Mouse (Mus musculus) CH12.LX (cell line): Measurements from ENCODE around the gene Grk4. TPM values are rescaled to one million over a fixed set of nuclear protein-coding genes. Genes with fewer than 3 reads are reported as not detected.

Source experiments
- DNase-seq: peaks from one replicate; pipeline ENCODE4 v3.0.0-alpha.2; 2013; ENCODE audit errors: extremely low read depth
- H3K27ac ChIP-seq: 2 replicates; pipeline ENCODE4 v1.5.1; 2012; ENCODE audit warnings: low read depth, mild to moderate bottlenecking, control low read depth, moderate library complexity; ENCODE audit not compliant: insufficient read depth
- H3K27me3 ChIP-seq: replicated peaks from 2 replicates; pipeline ENCODE3; 2012; ENCODE audit warnings: inconsistent platforms
- H3K36me3 ChIP-seq, 2 experiments: replicated peaks in 1 of 2; 2 replicates each; pipeline versions ENCODE3 to v1.6.1; 2012; ENCODE audit warnings: inconsistent platforms in 1 of 2, low read length in 1 of 2, mild to moderate bottlenecking in 1 of 2, mixed read lengths in 1 of 2, moderate library complexity in 1 of 2; ENCODE audit not compliant: control insufficient read depth in 1 of 2, insufficient read depth in 1 of 2
- H3K4me1 ChIP-seq, 2 experiments: 2 replicates each; pipeline ENCODE4 v1.6.1; 2012; ENCODE audit warnings: inconsistent platforms in 1 of 2, moderate library complexity in 1 of 2; ENCODE audit not compliant: insufficient read depth in 2 of 2, control insufficient read depth in 1 of 2
- H3K4me2 ChIP-seq: 2 replicates; pipeline ENCODE4 v1.6.1; 2012; ENCODE audit warnings: low read depth, mild to moderate bottlenecking, control low read depth; ENCODE audit not compliant: poor library complexity, insufficient read depth, severe bottlenecking
- H3K4me3 ChIP-seq, 3 experiments: fragments of 150-350 bp in 1 of 3; sonication (generic) in 1 of 3; replicated peaks in 1 of 3; 2 replicates each; pipeline versions ENCODE3 to v1.5.1; 2011 to 2012; ENCODE audit warnings: low read depth in 2 of 3, low read length in 2 of 3, mild to moderate bottlenecking in 2 of 3, moderate library complexity in 2 of 3, control low read depth in 1 of 3, improper control_type of control experiment in 1 of 3, inconsistent platforms in 1 of 3, mixed read lengths in 1 of 3; ENCODE audit not compliant: poor library complexity in 1 of 3
- H3K79me2 ChIP-seq: replicated peaks from 2 replicates; pipeline ENCODE4 v1.6.1; 2012; ENCODE audit warnings: mild to moderate bottlenecking, moderate library complexity; ENCODE audit not compliant: control insufficient read depth, poor library complexity, insufficient read depth, severe bottlenecking; ENCODE audit errors: extremely low read depth
- H3K9ac ChIP-seq: 2 replicates; pipeline ENCODE4 v1.6.1; 2012; ENCODE audit warnings: low read depth, mild to moderate bottlenecking, control low read depth, moderate library complexity; ENCODE audit not compliant: insufficient read depth
- H3K9me3 ChIP-seq: replicated peaks from 2 replicates; pipeline ENCODE3; 2012; ENCODE audit warnings: low read length, inconsistent platforms, mixed read lengths
- BHLHE40 ChIP-seq: IDR thresholded peaks from 2 replicates; pipeline ENCODE4 v1.6.1; 2011; ENCODE audit warnings: mild to moderate bottlenecking, low read depth, low read length, improper control_type of control experiment
- CHD1 ChIP-seq: IDR thresholded peaks from 2 replicates; pipeline ENCODE4 v1.6.1; 2012; ENCODE audit warnings: low read depth, low read length, improper control_type of control experiment, inconsistent platforms
- CHD2 ChIP-seq: IDR thresholded peaks from 2 replicates; pipeline ENCODE4 v1.6.1; 2011; ENCODE audit warnings: low read length, improper control_type of control experiment
- CTCF ChIP-seq, 2 experiments: IDR thresholded peaks in 1 of 2; conservative IDR thresholded peaks in 1 of 2; 2 replicates each; pipeline ENCODE4 v1.5.1; 2011 to 2012; ENCODE audit warnings: low read depth in 2 of 2, low read length in 2 of 2, improper control_type of control experiment in 1 of 2, inconsistent platforms in 1 of 2, mild to moderate bottlenecking in 1 of 2, moderate library complexity in 1 of 2
- E2F4 ChIP-seq: IDR thresholded peaks from 2 replicates; pipeline ENCODE4 v1.6.1; 2011; ENCODE audit warnings: low read depth, low read length, improper control_type of control experiment; ENCODE audit not compliant: insufficient replicate concordance
- ELF1 ChIP-seq: IDR thresholded peaks from 2 replicates; pipeline ENCODE4 v1.6.1; 2014; ENCODE audit warnings: low read depth, mild to moderate bottlenecking, inconsistent platforms, low read length, improper control_type of control experiment
- EP300 ChIP-seq: IDR thresholded peaks from 2 replicates; pipeline ENCODE4 v1.6.1; 2011; ENCODE audit warnings: low read length, improper control_type of control experiment
- ETS1 ChIP-seq: conservative IDR thresholded peaks from 2 replicates; pipeline ENCODE4 v1.6.1; 2012; ENCODE audit warnings: low read depth, mild to moderate bottlenecking, inconsistent platforms, low read length, improper control_type of control experiment, moderate library complexity
- GABPA ChIP-seq: IDR thresholded peaks from 2 replicates; pipeline ENCODE4 v1.6.1; 2012; ENCODE audit warnings: low read depth, low read length, improper control_type of control experiment, inconsistent platforms; ENCODE audit not compliant: insufficient replicate concordance
- HCFC1 ChIP-seq: IDR thresholded peaks from 2 replicates; pipeline ENCODE4 v1.6.1; 2012; ENCODE audit warnings: low read depth, mild to moderate bottlenecking, inconsistent platforms, low read length, improper control_type of control experiment
- IRF4 ChIP-seq: IDR thresholded peaks from 2 replicates; pipeline ENCODE4 v1.6.1; 2014; ENCODE audit warnings: low read depth, mild to moderate bottlenecking, inconsistent platforms, low read length, improper control_type of control experiment
- JUN ChIP-seq: IDR thresholded peaks from 2 replicates; pipeline ENCODE4 v1.6.1; 2011; ENCODE audit warnings: low read depth, mild to moderate bottlenecking, low read length, improper control_type of control experiment, moderate library complexity; ENCODE audit not compliant: insufficient read depth
- JUND ChIP-seq: conservative IDR thresholded peaks from 2 replicates; pipeline ENCODE4 v1.6.1; 2011; ENCODE audit warnings: low read depth, low read length, improper control_type of control experiment
- KAT2A ChIP-seq: IDR thresholded peaks from 2 replicates; pipeline ENCODE4 v1.6.1; 2012; ENCODE audit warnings: low read length, improper control_type of control experiment, inconsistent platforms; ENCODE audit not compliant: insufficient replicate concordance
- MAFK ChIP-seq: IDR thresholded peaks from 2 replicates; pipeline ENCODE4 v1.6.1; 2011; ENCODE audit warnings: low read length, improper control_type of control experiment; ENCODE audit not compliant: insufficient replicate concordance
- MAX ChIP-seq: IDR thresholded peaks from 2 replicates; pipeline ENCODE4 v1.6.1; 2011; ENCODE audit warnings: low read length, improper control_type of control experiment
- MAZ ChIP-seq: IDR thresholded peaks from 2 replicates; pipeline ENCODE4 v1.6.1; 2012; ENCODE audit warnings: low read depth, mild to moderate bottlenecking, inconsistent platforms, low read length, improper control_type of control experiment, moderate library complexity
- MEF2A ChIP-seq: IDR thresholded peaks from 2 replicates; pipeline ENCODE4 v1.6.1; 2014; ENCODE audit warnings: low read depth, mild to moderate bottlenecking, inconsistent platforms, low read length, improper control_type of control experiment, borderline replicate concordance
- MXI1 ChIP-seq: IDR thresholded peaks from 2 replicates; pipeline ENCODE4 v1.6.1; 2011; ENCODE audit warnings: mild to moderate bottlenecking, low read depth, low read length, improper control_type of control experiment
- MYC ChIP-seq: IDR thresholded peaks from 2 replicates; pipeline ENCODE4 v1.6.1; 2011; ENCODE audit warnings: low read depth, mild to moderate bottlenecking, improper control_type of control experiment, low read length
- NELFE ChIP-seq: IDR thresholded peaks from 2 replicates; pipeline ENCODE4 v1.6.1; 2011; ENCODE audit warnings: low read depth, low read length, improper control_type of control experiment
- NRF1 ChIP-seq: IDR thresholded peaks from 2 replicates; pipeline ENCODE4 v1.6.1; 2014; ENCODE audit warnings: low read depth, mild to moderate bottlenecking, inconsistent platforms, low read length, improper control_type of control experiment, moderate library complexity
- PAX5 ChIP-seq: IDR thresholded peaks from 2 replicates; pipeline ENCODE4 v1.6.1; 2012; ENCODE audit warnings: low read length, inconsistent platforms, mixed read lengths
- POLR2A ChIP-seq: IDR thresholded peaks from 2 replicates; pipeline ENCODE4 v1.6.1; 2011; ENCODE audit warnings: low read depth, mild to moderate bottlenecking, improper control_type of control experiment, low read length
- POLR2AphosphoS2 ChIP-seq: IDR thresholded peaks from 2 replicates; pipeline ENCODE4 v1.6.1; 2011; ENCODE audit warnings: low read depth, low read length, improper control_type of control experiment
- RAD21 ChIP-seq: IDR thresholded peaks from 2 replicates; pipeline ENCODE4 v1.6.1; 2011; ENCODE audit warnings: low read depth, mild to moderate bottlenecking, low read length, improper control_type of control experiment, moderate library complexity
- RCOR1 ChIP-seq: conservative IDR thresholded peaks from 2 replicates; pipeline ENCODE4 v1.6.1; 2012; ENCODE audit warnings: low read depth, mild to moderate bottlenecking, inconsistent platforms, low read length, improper control_type of control experiment
- SIN3A ChIP-seq: IDR thresholded peaks from 2 replicates; pipeline ENCODE4 v1.6.1; 2012; ENCODE audit warnings: low read length, improper control_type of control experiment, inconsistent platforms
- SMC3 ChIP-seq: IDR thresholded peaks from 2 replicates; pipeline ENCODE4 v1.6.1; 2011; ENCODE audit warnings: low read depth, low read length, improper control_type of control experiment
- TBP ChIP-seq: conservative IDR thresholded peaks from 2 replicates; pipeline ENCODE4 v1.6.1; 2011; ENCODE audit warnings: low read depth, low read length, improper control_type of control experiment
- TCF12 ChIP-seq: IDR thresholded peaks from 2 replicates; pipeline ENCODE4 v1.6.1; 2014; ENCODE audit warnings: low read depth, mild to moderate bottlenecking, inconsistent platforms, low read length, improper control_type of control experiment
- UBTF ChIP-seq: IDR thresholded peaks from 2 replicates; pipeline ENCODE4 v1.6.1; 2012; ENCODE audit warnings: low read depth, mild to moderate bottlenecking, inconsistent platforms, low read length, improper control_type of control experiment, moderate library complexity
- USF1 ChIP-seq: IDR thresholded peaks from 2 replicates; pipeline ENCODE4 v1.6.1; 2014; ENCODE audit warnings: low read depth, mild to moderate bottlenecking, inconsistent platforms, low read length, improper control_type of control experiment
- USF2 ChIP-seq: conservative IDR thresholded peaks from 2 replicates; pipeline ENCODE4 v1.6.1; 2011; ENCODE audit warnings: low read depth, low read length, improper control_type of control experiment
- ZC3H11A ChIP-seq: IDR thresholded peaks from 2 replicates; pipeline ENCODE4 v1.6.1; 2012; ENCODE audit warnings: low read depth, mild to moderate bottlenecking, inconsistent platforms, low read length, improper control_type of control experiment
- ZMIZ1 ChIP-seq: IDR thresholded peaks from 2 replicates; pipeline ENCODE4 v1.6.1; 2012; ENCODE audit warnings: low read depth, mild to moderate bottlenecking, inconsistent platforms, low read length, improper control_type of control experiment
- ZNF384 ChIP-seq: IDR thresholded peaks from 2 replicates; pipeline ENCODE4 v1.6.1; 2012; ENCODE audit warnings: low read depth, low read length, improper control_type of control experiment, inconsistent platforms
- dilution Hi-C: fragments of 300-500 bp; cut with MboI; formaldehyde crosslinking; loops from 2 replicates; pipeline ENCODE4 v1.14.3; 2020; ENCODE audit warnings: low sequenced_read_pairs; ENCODE audit not compliant: extremely low pct_unique_long_range_greater_than_20kb, extremely low pct_ligation_motif_present
- in situ Hi-C: fragments of 300-500 bp; cut with MboI; formaldehyde crosslinking; loops from 3 replicates; pipeline ENCODE4 v1.14.3; 2019; ENCODE audit warnings: low sequenced_read_pairs, low pct_ligation_motif_present, low pct_unique_long_range_greater_than_20kb, mixed read lengths
- polyA plus RNA-seq: library from polyadenylated mRNA; unstranded; fragments of >175 nt; gene quantifications from 2 replicates; pipeline ENCODE4 v1.2.1, GENCODE M21; 2012; ENCODE audit warnings: low read depth; ENCODE audit not compliant: insufficient read length
- total RNA-seq, 2 experiments: library from RNA; depleted of rRNA; stranded (reverse); fragments of 300-350 nt in 1 of 2; fragments of >200 nt in 1 of 2; gene quantifications; 2 replicates each; pipeline ENCODE4 v1.2.3; 2012 to 2014

The Grk4 gene
- total and polyA plus RNA-seq, 3 experiments = 0.56 to 0.81 (median 0.76) TPM

DNA sequence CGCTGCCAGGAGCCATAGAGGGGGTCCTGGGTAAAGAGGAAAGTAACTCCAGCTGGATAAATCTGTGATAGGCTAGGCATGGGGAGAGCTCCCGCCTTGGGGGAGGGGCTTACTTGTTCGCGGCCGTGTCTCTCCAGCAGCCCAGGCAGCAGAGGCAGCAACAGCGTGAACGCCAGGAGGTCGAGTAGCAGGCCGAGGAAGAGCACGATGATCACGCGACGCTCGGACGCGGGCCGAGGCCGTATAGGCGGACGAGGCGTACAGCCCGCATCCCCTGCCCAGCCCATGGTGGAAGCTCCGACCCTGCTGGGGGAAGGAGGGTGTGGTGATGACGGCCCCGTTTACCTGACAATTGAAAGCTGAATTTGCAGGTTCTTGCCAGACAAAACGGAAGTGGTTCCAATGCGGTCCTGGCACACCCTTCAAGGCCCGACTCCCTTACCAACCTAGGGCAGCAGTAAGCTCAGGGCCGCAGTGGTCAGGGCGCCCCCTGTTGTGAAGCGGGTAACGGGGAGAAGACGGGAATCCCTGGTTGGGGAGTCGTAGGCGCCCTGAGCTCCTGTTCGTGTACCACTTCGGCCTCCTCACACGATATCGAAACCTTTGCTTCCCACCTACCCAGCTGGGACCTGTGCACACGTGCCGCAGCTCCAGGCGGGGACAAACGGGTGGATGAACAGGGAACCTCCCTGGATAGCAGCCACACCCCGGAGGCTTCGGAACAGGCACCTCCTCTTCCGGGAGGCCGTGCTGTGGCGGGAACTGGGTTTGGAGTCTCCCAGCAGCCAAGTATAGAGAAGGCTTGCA, 23.5 kb upstream of the Grk4 start, which contains the start of gene Mfsd10:
Mfsd10 (minus strand) TSS at position 732 of the 807 bp plus-strand sequence.
- Histone ChIP-seq H3K27ac (peak within 1 kb of the TSS; percentile 86), H3K4me2 (peak within 1 kb of the TSS; percentile 24), H3K9ac (peak within 1 kb of the TSS; percentile 68), H3K4me1 (peaks cover 7 to 26% of the 10 kb centered on the region in 2 experiments; a peak in 3 of 4 replicates), H3K27me3 (no peaks in the 10 kb centered on the region), H3K79me2 (0 out of 2 replicates have a peak, but pooled peaks cover 9% of the 10 kb centered on the region), H3K36me3 (peaks cover 59 to 80% of the 10 kb centered on the region in 2 experiments), H3K4me3 (peak within 1 kb of the TSS; percentile 74 to 94 (median 75)), H3K9me3 (no peaks in the 10 kb centered on the region)
- dilution Hi-C loops = no loop called here
- DNase-seq = peak; percentile 82
- in situ Hi-C loops = loop anchor here (5.0 kb wide), 1 partner anchor 109 kb away; the partner anchor contains the start of gene Sh3bp2
- TF ChIP-seq MAFK (no peak), PAX5 (no peak), NELFE (peak; percentile 74), MEF2A (no peak), TCF12 (peak; percentile 16; the same call in 1 of the 2 replicates), CHD1 (no peak), TBP (peak; percentile 30; the same call in 1 of the 2 replicates), ETS1 (peak; percentile 57), GABPA (no peak), USF2 (no peak), HCFC1 (peak; percentile 55), ZNF384 (no peak), CTCF (conservative IDR thresholded peaks at IDR 0.05 in 1 of 2, IDR thresholded peaks at IDR 0.05 in 1 of 2; ENCODE audit: low read depth in 2 of 2, low read length in 2 of 2) (peak in 1 of 2 experiments; percentile 69; a peak in 2 of 4 replicates), MYC (peak; percentile 78), ZC3H11A (no peak), MAZ (0 out of 2 replicates have a peak, but pooled peaks have one; percentile 17), RCOR1 (no peak), EP300 (no peak), ELF1 (peak; percentile 76), POLR2AphosphoS2 (peak; percentile 70; the same call in 1 of the 2 replicates), USF1 (peak; percentile 13; the same call in 1 of the 2 replicates), E2F4 (peak; percentile 92; the same call in 1 of the 2 replicates), CHD2 (0 out of 2 replicates have a peak, but pooled peaks have one; percentile 14), RAD21 (peak; percentile 28), JUN (no peak), ZMIZ1 (peak; percentile 33), KAT2A (0 out of 2 replicates have a peak, but pooled peaks have one; percentile 51), SMC3 (peak; percentile 43; the same call in 1 of the 2 replicates), POLR2A (peak; percentile 69), MXI1 (peak; percentile 91), BHLHE40 (peak; percentile 94), IRF4 (peak; percentile 64), JUND (no peak), NRF1 (no peak; the same call in 1 of the 2 replicates), MAX (peak; percentile 88), UBTF (0 out of 2 replicates have a peak, but pooled peaks have one; percentile 41), SIN3A (peak; percentile 94)
